Mouse (Mus musculus) stomach, postnatal 0 days (tissue): Measurements from ENCODE around the gene Rnf10.

Experiments
- CTCF ChIP-seq: IDR thresholded peaks from 2 replicates; pipeline ENCODE4 v1.5.1; 2016; ENCODE audit warnings: antibody characterized with exemption, low read depth, mild to moderate bottlenecking, moderate library complexity
- EP300 ChIP-seq: optimal IDR thresholded peaks from 2 replicates; pipeline ENCODE3; 2016; ENCODE audit warnings: antibody characterized with exemption

DNA sequence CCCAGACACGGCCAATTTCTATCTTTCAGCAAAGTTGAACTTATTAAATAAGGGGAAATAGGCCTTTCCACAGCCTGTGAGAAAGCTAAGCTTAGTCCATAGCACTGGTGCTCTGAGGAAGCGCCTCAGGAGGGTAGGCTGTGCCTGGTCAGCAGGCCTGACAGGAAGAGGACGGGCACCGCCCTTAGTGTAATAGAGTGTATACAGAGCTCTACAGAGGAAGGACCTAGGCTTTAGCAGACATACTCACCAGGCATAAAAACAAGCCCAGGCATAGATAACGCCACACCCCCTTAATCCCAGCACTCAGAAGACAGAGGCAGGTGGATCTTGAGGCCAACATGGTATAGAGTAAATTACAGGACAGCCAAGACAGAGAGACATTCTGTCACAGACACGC lies 12.3 kb downstream of the Rnf10 start:
- no peak for TF ChIP-seq EP300
- TF ChIP-seq CTCF: no peak
